ENCODE assay signal across 19 mouse cellular contexts in the genomic region with DNA sequence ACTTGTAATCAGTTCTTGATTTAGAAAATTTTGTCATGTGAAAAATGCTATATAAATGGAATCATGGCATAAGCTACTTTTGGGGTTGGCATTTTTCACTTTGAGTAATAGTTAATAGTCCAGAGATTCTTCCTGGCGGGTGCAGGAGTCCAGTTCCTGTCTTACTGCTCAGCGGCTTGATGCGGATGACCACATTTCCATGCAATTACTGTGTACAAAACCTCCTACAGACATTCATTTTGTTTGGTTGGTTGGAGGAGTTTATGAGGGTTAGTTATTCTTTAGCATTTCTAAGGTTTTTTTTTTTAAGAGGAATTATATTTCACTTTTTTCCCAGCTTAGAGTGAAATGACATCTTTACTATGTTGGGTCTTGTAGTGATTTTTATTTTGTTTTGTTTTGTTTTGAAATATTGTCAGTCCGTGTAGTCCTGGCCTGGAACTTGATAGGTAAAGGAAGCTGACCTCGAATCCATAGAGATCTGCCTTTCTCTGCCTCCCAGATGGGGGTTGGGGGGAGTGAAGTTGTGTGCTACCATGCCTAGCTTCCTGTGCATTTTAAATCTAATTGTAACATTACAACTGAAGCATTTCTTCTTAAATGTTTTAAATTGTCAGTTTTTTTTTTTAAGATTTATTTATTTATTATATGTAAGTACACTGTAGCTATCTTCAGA.
"Had no signal": no experiment of that assay in that cellular context is flagged by ENCODE, and none has a peak within 500 bp of the region (broad histone marks: within the 10 kb centered on the region; RNA-seq: fewer than 3 reads in every experiment).

No protein-coding gene starts in this region.

- H3K4me1 ChIP-seq: midbrain, embryonic 10.5 days; midbrain, embryonic 12.5 days; neural tube, embryonic 13.5 days; neural tube, embryonic 15.5 days had no signal

- H3K27me3 ChIP-seq: midbrain, embryonic 12.5 days; neural tube, embryonic 13.5 days; neural tube, embryonic 15.5 days had no signal

- H3K4me2 ChIP-seq: lung, embryonic 14.5 days; midbrain, embryonic 12.5 days; neural tube, embryonic 13.5 days; neural tube, embryonic 15.5 days had no signal

- H3K27ac ChIP-seq: midbrain, embryonic 10.5 days; midbrain, embryonic 12.5 days; neural tube, embryonic 13.5 days; neural tube, embryonic 15.5 days had no signal

- ATAC-seq: midbrain, embryonic 16.5 days had no signal

- H3K9me3 ChIP-seq: midbrain, embryonic 10.5 days; midbrain, embryonic 12.5 days; neural tube, embryonic 13.5 days; neural tube, embryonic 15.5 days had no signal

- H3K4me3 ChIP-seq: midbrain, embryonic 10.5 days; midbrain, embryonic 12.5 days; myocyte; neural tube, embryonic 13.5 days; neural tube, embryonic 15.5 days had no signal

- H3K9ac ChIP-seq: lung, embryonic 14.5 days; midbrain, embryonic 12.5 days; neural tube, embryonic 13.5 days; neural tube, embryonic 15.5 days had no signal

- DNase-seq: lung, adult 18-20 months; lung, embryonic 14.5 days; lung, postnatal 10 days; lung, postnatal 4 days; midbrain, embryonic 14.5 days; retina, postnatal 1 day; right cerebral cortex, adult 18-20 months; right cerebral cortex, postnatal 25 days; right cerebral cortex, postnatal 4 days; spleen, adult 18-20 months; thymus, adult 18-20 months; thymus, postnatal 14 days; thymus, postnatal 36 days had no signal
